Mouse (Mus musculus) gastrocnemius, adult 2 months (tissue): ENCODE results near the gene Slit3. TPM values are rescaled to one million over a fixed set of nuclear protein-coding genes. Genes with fewer than 3 reads are reported as not detected.

Source experiments
- DNase-seq: peaks from one replicate; pipeline ENCODE4 v3.0.0; 2022
- H3K27ac ChIP-seq: fragments of 200-600 bp; 2 replicates; pipeline ENCODE4 v1.8.1; 2022; ENCODE audit warnings: mild to moderate bottlenecking
- H3K4me3 ChIP-seq: fragments of 200-600 bp; 2 replicates; pipeline ENCODE4 v1.8.1; 2022; ENCODE audit warnings: mild to moderate bottlenecking, moderate library complexity
- CTCF ChIP-seq: fragments of 200-600 bp; IDR thresholded peaks from 2 replicates; pipeline ENCODE4 v1.8.1; 2022; ENCODE audit warnings: antibody characterized with exemption, mild to moderate bottlenecking, moderate library complexity
- intact Hi-C: fragments of 180-260 bp; cut with DNase I; formaldehyde crosslinking; loops from one replicate; pipeline ENCODE4 v1.15.1; 2025
- total RNA-seq, 2 experiments: library from RNA; stranded (reverse); gene quantifications; 2 replicates each; pipeline ENCODE4 v1.2.3; 2021

Gene Slit3
- total RNA-seq, 2 experiments from 2014 or later: 9.2 to 10.9 TPM

DNA sequence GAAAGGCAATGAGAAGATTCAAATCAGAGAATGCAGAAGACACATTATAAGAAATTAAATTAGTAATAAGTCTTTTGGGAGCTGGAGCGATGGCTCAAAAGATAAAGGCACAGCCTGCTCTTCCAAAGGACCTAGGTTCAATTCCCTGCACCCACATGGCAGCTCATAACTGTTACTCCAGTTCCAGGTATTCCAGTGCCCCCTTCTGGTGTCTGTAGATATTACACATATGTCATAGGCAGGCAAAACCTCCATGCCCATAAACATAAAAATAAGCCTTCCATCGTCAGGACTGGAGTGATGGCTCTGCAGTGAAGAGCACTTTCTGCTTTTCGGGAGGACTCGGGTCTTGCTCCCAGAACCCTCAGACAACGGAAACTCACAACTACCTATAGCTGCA lies 583.9 kb downstream of the Slit3 start:
- intact Hi-C loops: no loop called here
- TF ChIP-seq CTCF: no peak; the same call in 1 of the 2 replicates
- Histone ChIP-seq H3K4me3 (no peak overlapping the region), H3K27ac (no peak overlapping the region)
- DNase-seq: no peak

DNA sequence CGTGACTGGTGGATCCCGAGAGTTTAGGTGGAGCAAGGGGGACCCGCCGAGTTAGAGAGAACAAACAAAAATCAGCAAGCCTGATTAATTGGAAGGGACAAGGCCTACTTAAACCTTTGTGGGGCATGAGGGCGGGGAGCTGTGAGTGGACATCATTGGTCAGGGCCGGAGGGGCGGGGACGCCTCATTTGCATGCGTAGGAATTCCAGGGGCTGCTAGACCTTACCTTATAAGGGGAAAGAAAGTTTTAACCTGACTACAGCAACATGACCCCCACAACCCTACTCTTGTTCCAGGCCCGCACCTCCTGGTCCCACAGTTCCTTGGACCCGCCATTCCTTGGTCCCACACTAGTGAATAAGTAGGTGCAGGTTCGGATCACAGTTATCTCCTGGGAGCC lies 586.4 kb downstream of the Slit3 start:
- no peak overlapping the region for H3K27ac ChIP-seq
- no peak for DNase-seq
- H3K4me3 ChIP-seq: no peak overlapping the region
- no peak for TF ChIP-seq CTCF
- intact Hi-C loops: no loop called here

DNA sequence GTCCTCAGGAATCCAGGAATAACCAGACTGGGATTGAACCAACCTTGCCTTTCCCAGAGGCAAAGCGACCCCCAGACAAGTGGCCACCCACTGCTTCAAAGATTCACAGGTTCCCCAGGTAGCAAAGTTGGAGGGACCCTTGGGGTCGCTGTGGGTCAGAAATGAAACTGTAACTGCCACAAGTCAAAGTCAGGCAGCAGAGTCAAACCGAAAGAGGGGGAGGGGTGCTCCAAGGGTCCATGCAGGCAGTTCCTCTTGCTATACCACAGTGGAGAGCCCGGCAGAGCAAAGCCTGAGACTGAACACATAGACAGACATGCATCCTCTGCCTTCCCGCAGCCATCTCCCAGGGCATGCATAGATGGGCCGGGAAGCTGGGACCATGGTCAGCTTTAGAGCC lies 590.3 kb downstream of the Slit3 start:
- DNase-seq: no peak
- no peak for TF ChIP-seq CTCF
- Histone ChIP-seq H3K27ac (no peak overlapping the region), H3K4me3 (no peak overlapping the region)
- intact Hi-C loops: no loop called here

DNA sequence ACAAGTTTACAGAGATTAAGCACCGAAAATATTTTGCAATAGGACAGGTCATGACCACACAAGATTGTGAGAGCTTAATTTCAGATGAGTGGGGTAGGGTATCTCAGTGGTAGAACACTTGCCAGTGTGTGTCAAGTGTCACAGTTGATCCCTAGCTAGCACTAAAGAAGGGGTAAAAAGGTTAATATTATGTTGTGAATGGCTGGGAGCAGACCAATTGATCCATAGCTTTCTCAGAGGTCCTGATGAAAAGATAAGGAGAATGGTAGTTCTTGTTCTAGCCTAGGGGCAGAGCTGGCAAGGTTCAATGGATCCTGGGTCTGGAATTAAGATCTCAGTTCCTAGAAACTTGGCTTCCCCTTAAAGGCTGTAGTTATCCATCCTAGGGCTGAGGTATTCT lies 597.9 kb downstream of the Slit3 start:
- Histone ChIP-seq H3K27ac (no peak overlapping the region), H3K4me3 (no peak overlapping the region)
- TF ChIP-seq CTCF: no peak
- DNase-seq: no peak
- intact Hi-C loops: no loop called here

DNA sequence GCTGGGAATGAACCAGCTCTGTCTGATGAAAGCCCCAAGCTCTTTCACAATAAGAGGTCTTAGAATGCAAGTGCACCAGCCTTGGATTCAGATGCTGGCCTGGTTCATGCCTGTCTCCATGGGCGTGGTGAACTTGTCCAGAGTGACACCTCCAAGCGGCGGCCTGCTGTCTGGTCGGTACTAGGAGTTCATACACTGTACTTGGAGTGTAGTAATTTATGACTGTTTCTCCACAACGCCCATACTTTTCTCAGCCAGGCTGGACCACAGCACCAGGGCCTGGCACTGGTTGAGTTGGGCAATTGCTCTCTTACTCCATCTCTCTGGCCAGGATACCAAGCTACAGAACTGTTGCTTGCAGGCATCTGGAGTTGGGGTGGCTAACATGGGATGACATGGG lies 602.9 kb downstream of the Slit3 start:
- Histone ChIP-seq H3K4me3 (no peak overlapping the region), H3K27ac (no peak overlapping the region)
- TF ChIP-seq CTCF: no peak
- DNase-seq: peak; percentile 25
- intact Hi-C loops: no loop called here

DNA sequence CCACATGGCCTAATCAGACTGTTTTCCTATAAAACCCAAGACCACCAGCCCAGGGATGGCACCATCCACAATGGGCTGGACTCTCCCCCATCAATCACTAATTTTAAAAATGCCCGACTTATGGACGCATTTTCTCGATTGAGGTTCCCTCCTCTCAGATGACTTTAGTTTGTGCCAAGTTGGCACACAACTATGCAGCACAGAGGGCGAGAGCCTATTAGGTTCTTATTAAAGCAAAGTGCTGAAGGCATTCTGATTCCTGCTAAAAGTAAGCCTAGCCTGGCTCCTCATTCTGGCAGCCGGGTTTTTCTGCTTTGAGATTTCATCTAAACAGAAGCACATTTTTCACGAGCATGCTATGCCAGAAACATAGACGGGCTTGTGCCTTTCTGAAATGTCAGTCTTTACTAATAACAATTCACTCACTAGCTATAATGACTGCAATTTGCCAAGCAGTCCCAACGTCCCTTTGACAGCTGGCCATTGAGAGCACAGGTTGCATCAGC lies 605.4 kb downstream of the Slit3 start:
- Histone ChIP-seq H3K27ac (no peak overlapping the region), H3K4me3 (no peak overlapping the region)
- DNase-seq: no peak
- intact Hi-C loops: no loop called here
- no peak for TF ChIP-seq CTCF

DNA sequence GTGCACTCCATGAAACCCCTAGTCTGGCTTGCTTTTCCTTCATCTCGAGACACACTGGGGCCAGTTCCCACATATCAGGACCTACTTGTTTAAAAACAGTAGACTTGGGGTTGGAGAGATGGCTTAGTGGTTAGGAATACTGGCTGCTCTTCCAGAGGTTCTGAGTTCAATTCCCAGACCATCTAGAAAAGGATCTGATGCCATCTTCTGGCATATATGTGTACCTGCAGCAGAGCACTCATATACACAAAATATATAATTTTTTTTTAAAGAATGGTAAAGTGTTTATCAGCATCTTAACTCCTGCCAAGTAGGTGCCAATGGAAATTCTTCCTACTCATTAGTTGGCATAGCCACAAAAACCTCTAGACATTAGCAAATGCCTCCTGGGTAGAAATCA lies 607.2 kb downstream of the Slit3 start:
- no peak for DNase-seq
- peak; percentile 12; the same call in 1 of the 2 replicates for TF ChIP-seq CTCF
- Histone ChIP-seq H3K27ac (no peak overlapping the region), H3K4me3 (no peak overlapping the region)
- intact Hi-C loops: no loop called here

DNA sequence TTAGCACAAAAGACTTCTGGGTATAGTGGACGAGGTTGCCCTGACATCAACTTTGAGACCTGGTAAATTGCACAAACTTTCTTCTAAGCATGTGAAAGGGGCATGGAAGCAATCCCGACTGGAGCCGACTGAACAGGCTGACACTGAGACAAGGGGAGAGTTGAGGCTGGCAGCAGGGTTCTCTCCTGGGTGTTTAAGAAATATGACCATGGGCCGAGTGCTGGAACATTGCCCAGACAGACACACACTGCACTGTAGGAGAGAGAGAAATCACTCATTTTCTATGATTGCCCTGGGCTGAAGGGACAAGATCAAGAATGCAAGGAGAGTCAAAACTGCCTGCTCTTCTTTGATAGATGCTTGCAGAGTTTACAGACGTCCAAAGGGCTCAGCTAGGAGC lies 608.2 kb downstream of the Slit3 start:
- intact Hi-C loops: no loop called here
- no peak for TF ChIP-seq CTCF
- Histone ChIP-seq H3K27ac (no peak overlapping the region), H3K4me3 (no peak overlapping the region)
- DNase-seq: no peak

DNA sequence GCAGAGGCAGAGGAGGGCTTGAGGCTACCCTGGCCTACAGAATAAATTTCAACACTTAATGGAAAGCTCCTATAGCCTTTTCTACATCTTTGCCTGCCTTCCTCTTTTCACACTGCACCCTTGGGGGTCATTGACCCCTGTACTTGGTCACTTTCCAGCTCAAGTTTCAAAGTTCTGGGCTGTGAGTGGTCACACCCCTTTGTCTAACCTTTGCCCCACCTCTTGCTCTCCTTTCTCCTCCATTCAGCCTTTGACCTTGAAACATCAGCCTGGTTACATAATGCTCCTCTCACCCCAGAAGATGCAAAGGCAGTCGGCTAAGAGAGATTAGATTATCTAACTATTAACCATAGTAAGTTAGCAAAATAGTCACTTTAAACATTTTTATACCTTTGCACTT lies 611.3 kb downstream of the Slit3 start:
- intact Hi-C loops: no loop called here

DNA sequence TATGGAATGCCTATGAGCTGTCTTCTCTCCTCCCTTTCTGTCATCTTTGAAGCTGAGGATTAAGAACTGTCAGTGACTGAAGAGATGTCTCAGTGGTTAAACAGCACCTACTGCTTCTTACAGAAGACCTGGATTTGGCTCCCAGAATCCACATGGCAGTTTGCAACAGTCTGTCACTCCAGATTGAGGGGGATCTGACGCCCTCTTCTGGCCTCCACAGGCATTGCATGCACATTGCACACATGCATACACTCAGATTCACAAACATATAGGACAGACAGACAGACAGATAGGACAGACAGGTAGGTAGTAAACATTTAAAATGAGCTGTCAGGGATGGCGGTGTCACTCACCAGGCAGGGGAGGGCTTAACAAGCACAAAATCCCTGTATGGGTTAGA lies 615.8 kb downstream of the Slit3 start:
- no peak for DNase-seq

More for the DNA sequence above, 611.3 kb downstream of the Slit3 start:
- TF ChIP-seq CTCF: no peak
- H3K27ac ChIP-seq: no peak overlapping the region
- no peak overlapping the region for H3K4me3 ChIP-seq
- DNase-seq: no peak

DNA sequence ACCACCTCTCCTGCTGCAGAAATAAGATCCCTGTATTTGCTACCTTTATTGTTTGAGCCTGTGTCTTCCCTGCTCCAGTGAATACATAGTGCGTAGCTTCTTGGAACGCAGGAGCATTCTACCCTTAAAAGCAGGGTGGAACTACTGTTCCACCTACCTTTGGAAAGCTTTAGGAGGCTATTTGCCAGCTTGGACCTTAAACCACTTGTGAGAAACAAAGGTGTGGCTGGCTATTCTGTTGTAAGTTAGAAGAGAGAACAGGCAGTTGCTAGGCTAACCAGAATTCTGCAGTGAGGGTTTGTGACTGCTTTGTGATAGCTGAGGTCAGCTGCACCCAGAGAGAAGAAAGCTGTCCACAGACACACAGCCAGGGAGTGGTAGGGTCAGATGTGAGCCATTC lies 616.2 kb downstream of the Slit3 start:
- no peak overlapping the region for H3K4me3 ChIP-seq
- no peak for DNase-seq
- no peak overlapping the region for H3K27ac ChIP-seq
- intact Hi-C loops: no loop called here
- no peak for TF ChIP-seq CTCF

More for the DNA sequence above, 615.8 kb downstream of the Slit3 start:
- peak; percentile 6; the same call in 1 of the 2 replicates for TF ChIP-seq CTCF
- intact Hi-C loops: no loop called here
- Histone ChIP-seq H3K4me3 (no peak overlapping the region), H3K27ac (no peak overlapping the region)

DNA sequence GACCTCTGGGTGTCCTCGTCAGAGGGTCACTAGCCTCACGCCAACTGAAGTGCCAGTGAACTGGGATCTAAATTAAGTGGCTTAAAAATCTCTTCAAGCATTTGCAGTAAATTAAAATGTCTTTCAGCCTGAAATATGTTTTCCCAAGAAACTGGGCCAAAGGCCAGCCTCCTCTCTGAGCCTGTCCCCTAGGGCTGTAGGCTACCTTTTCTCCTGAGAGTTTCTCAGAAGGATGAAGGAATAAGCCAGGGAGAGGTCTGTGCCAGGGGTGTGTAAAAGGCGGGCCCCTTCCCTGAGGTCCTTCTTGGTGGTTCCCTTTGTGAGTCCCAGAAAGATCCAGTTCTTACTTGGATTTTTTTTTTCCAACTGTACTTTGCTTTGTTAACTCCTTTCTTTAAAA lies 617.1 kb downstream of the Slit3 start:
- no peak for TF ChIP-seq CTCF
- no peak overlapping the region for H3K27ac ChIP-seq
- no peak for DNase-seq
- H3K4me3 ChIP-seq: no peak overlapping the region
- intact Hi-C loops: no loop called here

DNA sequence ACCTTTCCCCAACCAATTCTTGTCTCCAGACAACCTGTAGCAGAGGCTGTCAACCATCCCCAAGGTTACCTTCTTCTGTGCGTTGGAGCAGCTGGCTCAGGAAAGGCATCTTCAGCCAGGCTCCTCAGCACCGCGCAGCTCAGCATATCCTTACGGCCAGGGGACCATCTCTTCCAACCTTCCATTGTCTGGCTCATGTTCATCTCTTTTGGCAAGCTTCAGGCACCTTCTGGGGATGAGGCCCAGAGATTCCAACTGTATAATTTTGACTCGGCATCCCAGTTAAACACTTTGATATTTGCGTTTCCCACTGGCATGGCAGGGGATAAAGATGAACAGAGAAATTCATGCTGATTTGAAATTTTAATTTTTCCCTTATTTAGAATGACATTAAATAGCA lies 622.6 kb downstream of the Slit3 start:
- no peak for TF ChIP-seq CTCF
- no peak overlapping the region for H3K4me3 ChIP-seq
- no peak for DNase-seq
- H3K27ac ChIP-seq: no peak overlapping the region
- intact Hi-C loops: no loop called here

DNA sequence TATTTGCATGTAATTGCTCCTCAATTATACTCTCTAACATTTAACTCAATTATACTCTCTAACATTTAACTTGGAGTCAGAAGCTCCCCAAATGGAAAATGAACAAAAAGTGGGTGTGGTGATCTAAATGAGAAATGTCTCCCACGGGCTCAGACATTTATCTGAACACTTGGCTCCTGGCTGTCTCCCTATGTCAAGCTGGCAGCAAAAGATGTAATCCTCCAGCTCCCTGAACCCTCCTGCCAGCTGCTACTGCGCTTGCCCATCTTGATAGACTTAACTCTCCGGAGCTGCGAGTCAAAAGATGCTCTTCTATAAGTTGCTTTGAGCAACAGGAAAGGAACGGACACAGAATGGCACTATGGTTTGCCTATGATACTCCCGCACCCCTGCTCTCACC lies 623.5 kb downstream of the Slit3 start:
- no peak overlapping the region for H3K27ac ChIP-seq
- no peak for DNase-seq
- H3K4me3 ChIP-seq: no peak overlapping the region
- intact Hi-C loops: no loop called here
- no peak for TF ChIP-seq CTCF

DNA sequence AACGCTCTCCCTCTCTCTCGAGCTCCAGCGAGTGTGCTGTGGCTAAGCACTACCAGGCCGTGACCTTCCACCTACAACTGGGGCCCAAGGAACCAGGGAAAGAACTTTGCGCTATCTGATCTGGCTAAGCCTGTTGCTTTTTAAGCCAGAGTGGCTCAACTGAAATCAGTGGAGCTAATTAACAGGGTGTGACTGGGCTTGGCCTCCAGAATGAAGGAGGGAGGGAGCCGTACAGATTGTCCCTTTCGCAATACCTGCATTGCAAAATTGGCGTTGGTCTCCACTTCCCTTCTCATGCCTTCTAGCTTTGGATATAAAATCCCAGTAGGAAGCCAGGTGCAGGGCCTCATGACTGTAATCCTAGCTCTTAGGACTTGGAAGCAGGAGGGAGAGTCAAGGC lies 629.6 kb downstream of the Slit3 start:
- peak; percentile 87 for DNase-seq
- TF ChIP-seq CTCF: no peak
- Histone ChIP-seq H3K27ac (peak overlapping the region; percentile 81), H3K4me3 (no peak overlapping the region)
- intact Hi-C loops: no loop called here
